Mouse (Mus musculus): ENCODE measurements around the gene Hist2h2ac.
"Not testable (repeated sequence)": the region's sequence is repeated elsewhere in the genome, so short reads cannot be mapped to it uniquely, and the experiment has no call there.

DNA sequence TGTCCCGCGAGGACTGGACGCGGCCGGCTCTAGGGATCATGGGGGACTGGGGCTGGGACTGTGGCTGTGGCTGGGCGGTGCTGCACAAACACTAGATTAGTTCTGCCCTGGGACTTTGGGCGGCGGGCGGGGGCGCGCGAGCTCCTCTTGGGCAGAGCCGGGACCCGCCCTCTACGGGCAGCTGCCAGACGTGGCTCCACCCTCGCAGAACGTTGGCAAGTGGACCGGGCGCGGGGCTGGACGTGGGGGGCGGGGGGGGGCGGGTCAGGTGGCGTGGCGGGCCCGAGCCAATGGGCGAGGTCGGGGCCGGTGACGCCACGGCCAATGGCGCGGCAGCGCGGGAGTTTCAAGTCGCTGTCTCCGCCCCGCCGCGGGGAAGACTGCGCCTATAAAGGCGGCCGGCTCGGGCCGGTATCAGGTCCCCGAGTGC lies 25.8 kb upstream of the Hist2h2ac start, which contains the start of gene Hist2h3c1:
- TF ChIP-seq POLR2A (IDR thresholded peaks at IDR 0.05; ENCODE audit: low read depth, low read length); CTCF (IDR thresholded peaks at IDR 0.05; ENCODE audit: extremely low read depth, insufficient read length, insufficient replicate concordance, low read depth, low read length): not testable (repeated sequence)
